Mouse (Mus musculus): ENCODE results near the gene Oser1. TPM values are rescaled to one million over a fixed set of nuclear protein-coding genes. Genes with fewer than 3 reads are reported as not detected.

The Oser1 gene
- total RNA-seq, 2 experiments from 2014 or later = 37.2 to 43.4 TPM

DNA sequence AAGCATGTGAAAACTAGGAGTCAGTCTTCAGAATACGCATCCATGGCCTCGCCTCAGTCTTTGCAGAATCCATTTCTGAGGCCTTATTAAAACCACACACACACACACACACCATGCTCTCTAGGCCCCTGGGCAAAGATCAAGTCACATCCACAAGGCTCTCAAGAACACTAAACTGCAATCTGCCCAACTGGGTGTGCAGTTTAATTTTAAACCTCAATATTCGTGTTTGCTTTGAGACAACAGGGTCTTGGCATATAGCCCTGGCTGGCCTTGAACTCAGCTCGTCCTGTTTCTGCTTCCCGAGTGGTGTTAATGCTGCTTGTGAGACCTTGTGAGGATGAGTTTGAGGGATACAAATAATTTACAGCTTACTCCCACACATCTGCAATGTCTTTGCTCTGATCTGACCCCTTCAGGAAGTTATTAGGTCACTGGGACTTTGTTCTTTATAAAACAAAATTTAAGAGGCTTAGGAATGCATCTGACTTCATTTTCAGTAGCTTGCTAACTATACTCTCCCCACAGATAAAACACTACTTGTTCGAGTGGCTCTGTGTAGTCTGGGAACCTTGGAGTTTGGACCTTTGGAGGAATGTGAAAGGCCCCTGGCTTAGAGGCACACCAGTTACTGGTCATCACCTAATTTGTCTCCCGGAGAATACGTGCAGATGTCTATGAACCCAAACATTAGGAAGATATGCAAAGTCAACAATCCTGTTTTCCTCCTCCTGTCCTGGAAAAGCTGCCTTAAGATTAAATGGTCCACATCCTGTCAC, 20.3 kb downstream of the Oser1 start:
- peak; percentile 54 to 67 for DNase-seq

DNA sequence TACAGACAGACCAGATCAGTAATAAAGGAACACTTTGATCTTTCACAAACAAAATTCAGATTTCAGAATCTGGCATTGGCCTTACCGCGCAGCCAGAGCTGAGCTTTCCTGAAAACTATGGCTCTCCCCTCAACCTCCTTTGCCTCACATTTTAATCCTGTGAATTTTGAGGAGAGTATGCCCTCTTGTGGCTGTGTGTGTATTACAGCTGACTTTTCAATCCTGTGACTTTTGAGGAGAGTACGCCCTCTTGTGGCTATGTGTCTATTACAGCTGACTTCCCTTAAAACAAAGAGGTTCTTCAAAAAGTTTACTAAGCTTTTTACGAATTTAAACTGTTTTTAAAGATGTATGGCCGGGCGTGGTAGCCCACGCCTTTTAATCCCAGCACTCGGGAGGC, 23.3 kb downstream of the Oser1 start:
- DNase-seq = peak; percentile 71 to 72

DNA sequence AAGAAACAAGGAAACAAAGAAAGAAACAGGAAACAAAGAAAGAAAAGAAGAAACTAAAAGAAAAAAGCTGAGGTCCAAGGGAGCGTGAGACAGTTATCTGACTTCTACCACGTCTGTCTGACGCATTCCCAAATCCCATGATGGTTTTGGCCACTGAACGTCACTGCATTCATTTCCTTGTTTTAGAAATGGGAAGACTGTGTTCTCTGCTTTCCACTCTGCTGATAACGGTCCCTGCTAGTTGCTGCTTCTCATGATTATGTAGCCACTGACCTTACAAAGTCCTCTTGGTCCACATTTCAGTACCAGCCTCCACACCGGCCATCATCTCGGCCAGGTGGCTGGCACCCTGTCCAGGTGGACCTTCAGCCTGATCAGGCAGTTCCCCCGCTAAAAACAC, 25.3 kb downstream of the Oser1 start:
- DNase-seq = no peak

DNA sequence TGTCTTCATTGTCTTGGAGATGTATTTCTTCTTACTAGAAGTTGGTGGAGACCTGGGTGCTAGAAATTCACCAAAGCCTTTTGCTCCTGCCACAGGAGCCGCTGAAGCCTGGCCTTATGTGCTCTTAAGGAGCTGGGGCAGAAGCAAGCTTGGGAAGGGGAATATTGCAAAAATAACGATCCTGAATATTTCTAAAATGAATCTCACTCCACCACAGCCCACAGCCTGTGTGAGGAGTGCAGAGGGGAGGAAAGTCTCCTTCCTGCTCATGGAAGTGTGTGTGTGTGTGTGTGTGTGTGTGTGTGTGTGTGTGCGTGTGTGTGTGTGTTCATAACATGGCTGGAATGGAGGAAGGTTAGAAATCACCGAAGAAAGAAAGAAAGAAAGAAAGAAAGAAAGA, 25.7 kb downstream of the Oser1 start:
- DNase-seq = no peak

DNA sequence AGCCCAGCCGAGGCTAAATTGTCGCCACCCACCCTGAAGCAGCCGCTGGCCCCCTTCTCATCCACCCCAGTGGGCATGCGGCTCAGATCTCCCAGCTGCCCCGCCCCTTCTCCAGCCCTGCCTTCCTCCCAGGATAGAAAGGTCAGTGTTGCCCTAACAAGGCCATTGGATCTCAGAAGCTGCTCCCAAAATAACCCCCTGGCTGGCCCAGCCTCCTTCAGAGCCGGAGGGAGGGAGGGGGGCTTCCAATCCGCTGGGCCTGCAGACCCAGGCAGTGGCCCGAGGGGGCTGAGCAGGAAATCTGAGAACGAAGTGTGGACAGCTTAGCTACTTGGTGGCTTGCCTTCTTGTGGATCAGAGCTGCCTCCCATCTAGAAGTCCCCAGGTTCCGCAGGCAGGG, 26.6 kb downstream of the Oser1 start, which contains the start of gene Jph2:
Gene Jph2, minus strand, starts transcription at position 89 of the 400 bp plus-strand sequence.
- peak; percentile 68 to 74 for DNase-seq

DNA sequence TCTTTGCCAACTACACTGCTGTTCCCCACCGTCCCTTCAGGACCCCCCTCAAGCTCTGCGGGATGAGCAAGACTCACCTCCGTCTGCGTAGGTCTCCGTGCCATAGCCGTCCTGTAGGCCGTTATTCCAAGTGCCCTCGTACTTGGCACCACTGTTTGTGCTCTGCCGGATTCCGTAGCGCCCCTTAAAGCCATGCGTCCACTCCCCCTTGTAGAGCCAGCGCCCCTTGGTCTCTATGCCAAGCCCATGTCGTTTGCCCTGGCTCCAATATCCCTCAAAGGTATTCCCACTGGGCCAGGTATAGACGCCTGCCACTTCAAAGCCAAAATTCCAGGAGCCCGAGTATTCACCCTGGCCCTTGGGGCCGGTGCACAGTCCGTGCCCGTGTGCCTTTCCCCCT, 27.4 kb downstream of the Oser1 start:
- no peak for DNase-seq

DNA sequence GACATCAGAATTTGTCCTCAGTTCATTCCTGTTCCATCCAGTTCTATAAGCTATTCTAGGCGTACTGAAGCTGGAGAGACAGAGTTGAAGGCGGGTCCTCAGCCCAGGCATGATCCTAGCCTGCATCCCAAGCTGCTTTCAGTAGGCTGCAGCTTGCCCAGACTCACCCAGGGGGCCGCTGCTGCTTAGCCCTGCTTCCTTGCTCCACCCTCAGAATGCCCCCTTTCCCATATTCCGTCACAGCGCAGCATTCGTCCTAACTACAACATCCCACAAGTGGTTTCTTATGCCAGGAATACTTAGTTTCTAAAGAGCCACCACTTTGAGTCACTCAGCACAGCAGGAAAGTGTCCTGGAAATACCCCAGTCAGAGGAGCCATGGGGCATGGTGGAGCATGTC, 29.5 kb downstream of the Oser1 start:
- DNase-seq = no peak

DNA sequence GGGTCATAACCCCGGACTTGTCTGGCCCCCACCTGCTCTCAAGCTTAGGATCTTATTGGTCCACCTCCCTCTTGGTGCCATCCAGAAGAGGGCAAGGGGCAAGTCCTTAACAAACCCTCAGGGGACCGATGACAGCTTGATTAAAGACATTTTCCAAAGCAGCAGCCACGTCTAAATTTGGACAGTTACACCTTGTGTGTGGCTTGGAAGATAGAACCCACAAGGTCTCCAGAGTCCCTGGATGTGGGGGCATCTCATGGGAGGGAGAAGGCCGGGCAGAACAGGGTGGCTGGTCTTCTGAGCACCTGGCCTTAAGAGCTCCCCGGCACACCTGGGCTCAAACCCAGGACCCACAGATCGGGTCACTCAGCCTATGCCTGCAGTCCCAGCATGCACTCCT, 30.5 kb downstream of the Oser1 start:
- DNase-seq = no peak

DNA sequence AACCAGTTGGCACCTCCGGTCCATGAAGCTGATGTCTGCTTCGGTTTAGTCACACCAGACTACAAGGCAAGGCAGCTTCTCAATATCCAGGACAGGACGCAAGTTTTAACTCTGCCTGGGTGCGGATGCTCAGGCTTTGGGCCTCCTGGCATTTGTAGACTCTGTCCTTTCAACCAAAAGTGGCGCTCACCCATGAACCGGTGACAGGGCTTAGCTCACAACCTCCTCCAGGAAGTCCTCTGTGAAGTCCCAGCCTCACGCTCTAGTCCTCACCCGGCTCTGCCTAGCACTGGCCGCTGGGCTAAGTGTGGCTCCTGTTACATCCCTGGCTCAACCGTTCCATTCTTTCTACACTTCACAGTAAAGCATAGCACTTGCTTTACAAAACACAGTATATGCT, 31.3 kb downstream of the Oser1 start:
- DNase-seq = no peak

DNA sequence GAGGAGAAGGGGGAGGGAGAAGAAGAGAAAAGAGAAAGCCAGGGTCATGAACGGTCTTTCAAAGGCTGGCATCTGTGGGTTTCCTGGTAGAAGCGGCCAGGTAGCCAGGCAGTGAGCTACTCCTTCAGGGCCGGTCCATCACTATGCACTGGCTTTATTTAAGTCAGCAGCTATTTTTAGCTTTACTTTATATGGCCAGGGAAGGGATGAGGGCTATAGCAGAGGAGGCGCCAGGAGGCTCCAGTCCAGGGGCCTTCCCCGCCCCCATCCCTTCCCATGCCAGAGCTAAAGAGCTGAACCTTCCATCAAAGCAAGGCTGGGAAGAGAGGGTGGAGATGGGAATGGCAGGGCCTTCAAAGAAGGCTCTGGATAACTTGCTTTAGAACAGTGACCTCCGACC, 32.1 kb downstream of the Oser1 start:
- DNase-seq = no peak

DNA sequence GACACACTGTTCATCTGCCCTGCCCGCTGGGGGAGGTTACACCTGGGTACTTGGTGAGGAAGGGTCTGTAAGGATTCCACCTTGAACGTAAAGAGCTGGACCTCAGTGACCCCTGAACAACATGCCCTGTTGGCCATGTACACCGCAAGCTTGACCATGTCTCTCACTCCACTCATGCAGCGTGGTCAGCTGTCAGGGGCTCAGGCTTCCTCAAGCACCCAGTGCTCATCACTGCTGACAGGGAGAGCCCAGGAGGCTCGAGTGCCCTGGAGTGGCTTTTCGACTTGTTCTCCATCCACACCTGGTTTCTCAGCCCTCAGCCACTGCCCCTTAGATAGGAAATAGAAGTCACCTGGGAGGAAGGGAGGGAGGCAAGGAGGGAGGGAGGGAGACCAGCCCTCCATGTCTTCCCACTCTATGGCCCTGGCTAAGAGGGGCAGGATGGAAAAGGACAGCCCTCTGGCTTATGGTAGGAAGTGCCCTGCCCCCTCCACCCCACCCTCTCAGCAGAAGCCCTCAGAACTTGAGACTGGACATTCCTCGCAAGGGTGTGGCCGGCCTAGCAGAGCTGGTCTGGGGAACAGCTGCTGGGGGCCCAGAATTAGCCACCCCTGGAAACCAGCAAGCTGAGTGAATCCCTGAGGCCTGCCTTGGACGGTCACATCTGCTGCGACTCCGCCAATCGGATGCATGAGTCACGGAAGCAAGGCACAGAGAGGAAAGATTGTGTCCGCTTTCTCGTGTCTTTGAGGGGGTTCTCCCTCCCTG, 37.9 kb downstream of the Oser1 start:
- no peak for DNase-seq

DNA sequence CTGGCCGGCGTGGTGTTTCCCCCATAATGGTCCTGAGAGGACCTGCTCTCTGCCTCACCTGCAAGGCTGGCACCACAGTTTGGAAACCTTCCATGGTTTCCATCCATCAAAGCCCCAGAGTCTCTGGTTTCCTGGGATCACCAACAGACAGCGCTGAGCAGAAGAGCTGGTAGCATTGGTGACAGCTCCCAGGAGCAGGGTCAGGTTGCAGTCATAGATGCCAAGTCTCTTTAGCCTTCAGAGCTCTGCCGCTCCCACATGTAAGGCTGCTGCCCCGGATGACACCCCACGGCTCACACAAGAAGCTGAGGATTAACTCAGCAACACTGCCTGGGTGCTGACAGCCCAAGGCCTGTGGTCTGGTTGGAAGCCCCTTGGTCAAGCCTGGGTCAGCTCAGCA, 39.4 kb downstream of the Oser1 start:
- no peak for DNase-seq

DNA sequence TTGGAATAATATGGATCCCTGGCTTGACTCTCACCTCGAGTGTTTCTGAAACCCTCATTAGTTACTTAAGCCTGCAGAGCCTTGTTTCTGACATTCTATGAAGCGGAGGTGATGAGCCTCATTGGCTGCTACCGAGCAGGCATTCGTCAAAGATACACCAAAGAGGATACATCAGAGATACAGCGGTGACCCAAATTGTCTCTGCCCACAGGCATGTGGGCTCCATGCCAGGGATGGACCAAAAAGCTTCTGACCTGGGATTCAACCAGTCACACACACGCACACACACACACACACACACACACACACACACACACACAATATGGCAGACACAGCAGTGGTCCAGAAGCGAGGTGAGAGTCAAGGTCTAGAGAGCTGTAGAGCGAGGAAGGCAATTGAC, 43.3 kb downstream of the Oser1 start:
- DNase-seq = no peak

DNA sequence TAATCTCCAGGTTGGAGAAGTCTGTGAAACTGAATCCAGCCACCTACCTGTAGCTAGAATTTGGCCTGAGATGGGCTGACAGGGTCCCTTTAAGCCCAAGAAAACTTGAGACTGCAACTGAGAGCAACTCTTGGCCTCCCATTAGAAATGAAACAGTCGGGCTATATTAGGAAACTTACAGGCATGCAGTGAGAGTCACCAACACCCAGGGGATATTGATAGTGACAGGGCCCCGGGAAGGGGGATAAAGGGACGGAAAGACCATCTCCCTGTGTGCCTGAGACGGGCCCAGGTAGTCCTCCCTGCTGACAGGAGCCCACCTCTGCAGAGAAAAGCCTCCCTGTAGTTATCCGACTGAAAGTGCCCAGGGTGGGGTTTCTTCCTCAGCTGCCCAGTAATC, 45.1 kb downstream of the Oser1 start:
- no peak for DNase-seq

DNA sequence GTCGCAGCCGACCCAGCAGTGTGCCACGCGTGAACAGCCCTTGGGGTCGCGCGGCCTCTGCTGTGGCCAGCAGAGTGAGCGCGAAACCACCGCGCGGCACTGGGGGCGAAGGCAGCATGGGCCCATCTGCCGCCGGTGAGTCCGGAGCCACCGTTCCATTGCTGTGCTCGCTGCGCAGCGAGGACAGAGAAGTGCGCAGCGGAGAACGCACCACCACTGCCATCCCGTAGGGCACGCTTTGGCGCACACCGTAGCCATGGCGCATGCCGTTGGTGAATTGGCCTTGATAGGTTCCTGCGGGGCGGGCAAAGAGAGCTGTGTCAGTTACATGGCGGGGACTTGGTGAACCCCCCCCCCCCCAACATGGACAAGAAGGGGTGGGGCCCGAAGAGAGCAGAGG, 48.4 kb downstream of the Oser1 start:
- DNase-seq = no peak

DNA sequence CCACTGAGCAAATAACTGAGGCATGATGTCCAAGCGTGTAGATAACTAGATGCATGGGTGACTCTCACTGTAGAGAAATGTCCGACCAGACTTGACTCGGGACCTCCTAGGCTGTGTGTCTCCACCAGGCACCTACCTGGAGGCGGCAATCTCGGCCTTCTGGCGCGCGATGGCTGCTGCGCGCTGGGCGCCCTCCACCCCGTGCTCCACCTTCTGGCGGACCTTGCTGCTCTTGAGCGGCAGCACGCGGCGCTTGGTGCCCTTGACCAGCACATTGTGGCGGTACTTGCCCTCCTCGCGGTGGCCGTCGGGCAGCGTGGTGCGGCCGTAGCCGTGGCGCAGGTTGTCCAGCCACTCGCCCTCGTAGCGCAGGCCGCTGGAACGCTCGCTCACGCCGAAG, 49.0 kb downstream of the Oser1 start:
- no peak for DNase-seq

DNA sequence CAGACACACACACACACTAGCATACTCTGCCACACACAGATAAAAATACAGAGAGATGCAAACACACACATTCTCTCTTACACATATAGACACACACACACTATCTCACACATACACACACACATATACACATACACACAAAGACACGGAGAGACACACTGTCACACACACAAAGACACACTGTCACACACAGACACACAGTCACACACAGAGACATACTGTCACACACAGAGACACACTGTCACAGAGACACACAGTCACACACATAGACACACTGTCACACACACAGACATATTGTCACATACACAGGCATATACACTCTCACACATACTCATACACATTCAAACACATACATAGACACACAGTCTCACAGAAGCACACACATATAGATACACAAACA, 51.9 kb downstream of the Oser1 start:
- no peak for DNase-seq

DNA sequence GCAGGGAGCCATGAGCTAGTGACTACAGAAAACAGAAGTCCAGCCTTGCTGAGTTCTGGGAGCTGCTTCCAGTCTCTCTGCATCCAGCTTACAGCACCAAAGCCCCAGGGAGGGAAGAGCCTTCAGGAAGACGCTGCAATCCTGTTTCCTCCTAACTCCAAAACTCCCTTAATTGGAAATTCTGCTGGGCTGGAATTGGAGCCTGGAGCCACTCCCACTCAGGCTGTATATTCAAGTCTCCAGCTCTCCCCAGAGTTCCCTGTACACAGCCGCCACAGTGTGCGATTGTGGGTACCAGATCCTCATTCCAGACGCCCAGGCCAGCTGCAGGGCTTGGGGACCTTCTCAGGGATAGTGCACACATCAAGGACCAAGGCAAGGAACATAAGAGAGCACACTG, 54.3 kb downstream of the Oser1 start:
- no peak for DNase-seq

DNA sequence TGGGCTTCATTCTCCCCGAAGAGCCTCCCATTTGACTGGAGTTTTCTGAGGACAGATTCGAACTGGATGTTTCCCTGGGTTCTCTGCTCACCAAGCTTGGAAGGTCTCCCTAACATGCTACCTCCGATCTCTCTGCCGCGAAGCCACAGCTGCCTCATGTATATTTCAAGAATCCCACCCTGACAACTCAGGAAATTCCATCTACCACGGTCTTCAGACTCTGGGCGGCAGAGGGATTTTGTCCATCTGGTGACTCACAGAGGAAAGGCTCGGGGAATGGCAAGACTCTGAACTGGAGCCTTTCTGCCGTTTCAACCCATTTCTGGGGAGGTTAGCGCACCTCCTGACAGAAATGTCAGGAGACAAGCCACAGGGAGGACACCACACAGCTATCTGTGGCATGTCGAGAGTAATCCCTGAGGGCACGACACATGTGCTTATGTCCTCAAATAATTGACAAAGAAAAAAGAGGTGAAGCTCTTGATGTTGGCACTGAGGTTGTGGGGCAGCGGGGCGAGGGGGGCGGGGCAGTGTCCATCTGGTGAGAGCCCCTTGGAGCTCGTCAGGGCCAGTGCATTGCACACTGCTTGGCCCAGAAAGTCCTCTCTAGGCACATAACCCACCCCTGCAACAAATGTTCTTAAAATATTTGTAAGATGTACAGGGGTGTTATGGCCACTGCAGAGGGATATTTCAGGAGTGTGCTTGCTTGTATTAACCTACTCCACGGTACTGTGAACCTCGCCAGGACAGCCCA, 59.5 kb downstream of the Oser1 start:
- DNase-seq = no peak

DNA sequence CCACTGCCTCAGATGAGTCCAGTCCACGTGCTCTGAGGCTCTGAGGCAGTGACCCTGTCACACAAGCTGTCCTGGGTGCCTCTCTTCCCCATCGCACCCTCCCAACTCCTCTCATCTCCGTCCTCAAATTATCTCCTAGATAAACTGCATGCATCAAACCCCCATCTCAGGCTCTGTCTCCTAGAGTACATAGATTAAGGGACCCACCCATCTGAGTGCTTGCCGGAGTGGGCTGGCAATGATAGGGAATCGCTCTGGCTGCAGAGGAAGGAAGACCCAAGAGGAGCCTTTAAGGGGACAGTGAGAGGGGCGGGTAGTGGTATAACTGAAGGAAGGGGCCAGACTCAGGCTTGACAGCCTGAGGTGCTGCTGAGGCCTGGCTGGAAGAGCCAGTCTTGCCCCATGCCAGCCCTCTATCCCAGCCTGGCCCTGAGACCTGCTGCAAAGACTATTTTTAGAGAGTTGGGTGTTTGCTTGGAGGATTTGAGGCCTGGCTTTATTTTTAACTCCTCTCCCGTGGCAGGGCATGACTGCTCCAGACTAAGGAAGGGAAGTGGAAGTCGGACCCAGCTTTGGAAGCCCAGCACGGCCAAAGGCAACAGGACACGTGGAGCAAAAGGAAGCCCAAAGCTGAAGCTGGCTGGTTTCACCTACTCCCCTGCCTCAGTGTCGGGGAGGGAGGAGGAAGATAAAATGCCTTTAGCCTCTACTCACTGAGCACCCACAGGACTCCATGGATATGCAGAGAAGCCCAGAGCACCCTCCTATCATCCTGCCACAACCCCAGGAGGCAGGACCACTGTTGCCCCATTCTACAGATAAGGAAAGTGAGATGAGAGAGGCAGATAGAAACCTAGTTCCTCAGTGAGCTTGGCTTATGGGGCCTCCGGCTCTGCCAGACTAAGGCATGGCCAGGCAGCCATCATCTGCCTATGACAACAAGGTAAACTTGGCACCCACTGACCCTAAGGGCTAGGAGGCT, 61.3 kb downstream of the Oser1 start:
- DNase-seq = no peak

DNA sequence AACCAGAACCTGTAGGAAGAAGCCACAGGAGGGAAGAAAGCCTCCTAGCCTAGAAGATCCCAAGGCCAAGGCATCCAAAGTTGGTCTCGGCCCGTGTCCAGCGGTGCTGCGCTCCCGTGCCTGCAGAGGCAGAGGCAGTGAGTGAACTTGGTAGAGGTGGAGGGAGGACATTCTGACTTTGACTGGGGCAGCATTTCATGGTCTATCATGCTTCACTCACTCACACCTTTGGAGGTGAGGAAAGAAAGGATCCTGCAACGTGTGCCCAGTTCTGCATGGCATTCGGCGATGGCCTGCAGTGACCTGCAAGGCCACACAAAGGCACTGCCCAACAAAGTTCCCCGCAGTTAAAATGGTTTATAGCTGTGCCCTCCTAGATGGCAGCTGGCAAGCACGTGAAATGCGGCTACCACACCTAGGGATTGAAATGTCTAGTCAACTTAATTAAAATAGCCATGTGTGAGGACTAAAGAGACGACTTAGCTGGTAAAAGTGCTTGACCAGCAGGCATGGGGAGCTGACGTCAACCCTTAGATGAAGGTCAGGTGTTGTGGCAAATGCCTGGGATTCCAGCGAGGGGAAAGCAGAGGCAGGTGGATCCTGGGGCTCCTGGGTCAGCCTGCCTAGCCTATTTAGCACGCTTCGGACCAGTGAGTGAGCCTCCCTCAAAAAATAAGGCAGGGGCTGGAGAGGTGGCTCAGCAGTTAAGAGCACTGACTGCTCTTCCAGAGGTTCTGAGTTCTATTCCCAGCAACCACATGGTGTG, 63.5 kb downstream of the Oser1 start:
- DNase-seq = no peak

Measured in adrenal gland, postnatal 36 days (tissue).